Mouse (Mus musculus) splenic B cell, adult 2 months (primary cell): ENCODE data around the gene Ptpn12.

Experiments
- DNase-seq: peaks from one replicate; pipeline ENCODE4 v3.0.0-alpha.2; 2011; ENCODE audit warnings: low read depth, low spot score
- H3K27me3 ChIP-seq: 2 replicates; pipeline ENCODE4 v1.6.1; 2012; ENCODE audit warnings: mild to moderate bottlenecking, low read length, moderate library complexity, mixed read lengths; ENCODE audit not compliant: control insufficient read depth, poor library complexity, insufficient read depth, severe bottlenecking
- H3K36me3 ChIP-seq: 2 replicates; pipeline ENCODE4 v1.6.1; 2012; ENCODE audit warnings: mild to moderate bottlenecking, low read length, moderate library complexity, mixed read lengths; ENCODE audit not compliant: control insufficient read depth, poor library complexity, insufficient read depth, severe bottlenecking

Ptpn12 gene

GRCm38 (mm10) chr5:20986271-20986670 is 69.4 kb downstream of the Ptpn12 start:
- DNase-seq = no peak
- no peaks in the 10 kb centered on the region for H3K27me3 ChIP-seq
- H3K36me3 ChIP-seq = peaks cover 7% of the 10 kb centered on the region; the same call in 1 of the 2 replicates

DNA sequence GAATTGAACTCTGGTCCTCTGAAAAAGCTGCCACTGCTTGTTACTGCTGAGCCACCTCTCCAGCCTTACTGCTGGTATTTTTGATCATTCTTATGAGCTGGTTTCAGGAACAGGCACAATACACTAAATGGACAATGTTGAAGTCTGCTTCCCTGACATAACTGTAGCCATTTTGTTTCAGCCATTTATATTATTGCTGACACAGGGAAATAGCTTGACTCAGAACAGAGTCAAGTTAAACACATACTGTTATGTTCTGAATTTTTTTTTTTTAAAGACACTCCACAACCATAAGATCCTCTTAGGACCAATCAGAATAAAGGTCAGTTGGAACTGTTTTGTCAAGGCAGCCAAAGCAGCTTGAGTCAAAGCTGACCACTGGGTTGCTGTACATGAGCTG is 72.2 kb downstream of the Ptpn12 start:
- Histone ChIP-seq H3K27me3 (no peaks in the 10 kb centered on the region), H3K36me3 (0 out of 2 replicates have a peak, but pooled peaks cover 3% of the 10 kb centered on the region)
- no peak for DNase-seq

DNA sequence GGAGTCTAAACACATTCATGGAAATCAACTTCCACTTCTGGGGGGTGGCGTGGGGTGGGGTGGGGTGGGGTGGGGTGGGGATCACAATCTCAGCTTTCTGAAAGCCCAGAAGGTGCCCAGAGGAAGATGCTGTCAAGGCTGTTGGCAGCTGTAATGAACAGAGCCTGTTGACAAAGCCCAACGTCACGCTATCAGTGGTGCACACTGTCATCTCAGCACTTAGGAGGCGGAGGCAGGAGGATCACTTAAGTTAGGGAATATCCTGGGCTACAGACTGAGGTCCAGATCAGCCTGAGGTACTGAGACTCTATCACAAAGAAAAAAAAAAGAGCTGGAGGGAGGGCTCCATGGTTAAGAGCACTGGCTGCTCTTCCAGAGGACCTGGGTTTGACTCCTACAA is 81.0 kb downstream of the Ptpn12 start:
- Histone ChIP-seq H3K36me3 (no peaks in the 10 kb centered on the region), H3K27me3 (no peaks in the 10 kb centered on the region)
- DNase-seq = no peak

DNA sequence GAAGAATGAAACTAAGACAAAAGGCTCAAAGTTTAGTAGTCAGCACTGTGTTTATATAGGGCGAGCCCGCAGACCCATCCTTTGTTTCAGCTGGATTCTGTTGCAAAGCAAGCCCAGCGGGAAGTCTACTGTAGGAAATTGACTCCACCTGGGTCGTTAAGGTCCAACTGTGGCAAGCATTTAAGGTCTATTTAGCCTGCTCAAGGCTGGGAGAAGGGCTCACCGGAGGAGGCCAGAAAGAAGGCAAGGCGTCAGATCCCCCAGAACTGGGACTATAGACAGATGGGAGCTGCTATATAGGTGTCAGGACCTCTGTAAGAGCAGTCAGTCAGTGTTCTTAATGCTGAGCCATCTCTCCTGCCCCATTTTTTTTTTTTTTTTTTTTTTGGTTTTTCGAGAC is 81.7 kb downstream of the Ptpn12 start:
- Histone ChIP-seq H3K36me3 (no peaks in the 10 kb centered on the region), H3K27me3 (no peaks in the 10 kb centered on the region)
- no peak for DNase-seq

GRCm38 (mm10) chr5:20973069-20973468 is 82.6 kb downstream of the Ptpn12 start:
- no peaks in the 10 kb centered on the region for H3K27me3 ChIP-seq
- no peaks in the 10 kb centered on the region for H3K36me3 ChIP-seq
- DNase-seq = peak; percentile 44

DNA sequence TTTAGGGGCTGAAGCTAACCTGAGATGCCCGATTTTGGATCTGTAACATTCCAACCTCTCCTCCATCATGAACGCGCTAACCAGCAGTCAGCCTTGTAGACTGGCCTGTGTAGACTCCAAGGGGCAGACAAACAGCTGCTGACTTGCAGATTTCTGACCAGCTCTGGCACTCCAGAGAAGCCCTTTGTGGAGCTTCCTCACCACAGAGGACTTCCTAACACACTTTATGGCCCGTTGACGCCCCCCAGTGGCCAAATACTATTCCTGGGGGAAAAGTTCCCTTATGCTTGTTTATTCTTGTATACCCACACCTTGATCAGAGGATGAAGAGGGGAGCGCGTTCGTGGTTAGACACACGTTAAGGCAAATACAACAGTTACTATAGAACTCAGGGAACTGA is 86.7 kb downstream of the Ptpn12 start:
- peak; percentile 84 for DNase-seq
- no peaks in the 10 kb centered on the region for H3K27me3 ChIP-seq

DNA sequence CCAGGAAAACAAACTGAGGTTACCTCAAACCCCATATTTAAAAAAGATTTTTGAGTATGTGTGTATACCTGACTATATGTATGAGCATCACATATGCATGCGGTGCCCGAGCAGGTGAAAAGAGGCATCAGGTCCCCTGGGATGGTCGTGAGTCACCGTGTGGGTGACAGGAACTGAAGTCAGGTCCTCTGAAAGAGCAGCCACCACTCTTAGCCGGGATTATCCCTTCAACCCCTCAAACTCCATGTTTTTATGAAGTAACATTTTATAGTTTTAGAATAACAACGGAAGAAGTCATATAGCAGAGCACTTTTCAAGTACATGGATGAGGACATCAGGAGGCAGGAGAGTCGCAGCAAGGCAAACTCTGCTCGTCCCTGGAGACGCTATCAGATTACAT is 87.2 kb downstream of the Ptpn12 start:
- Histone ChIP-seq H3K36me3 (no peaks in the 10 kb centered on the region), H3K27me3 (no peaks in the 10 kb centered on the region)
- DNase-seq = peak; percentile 60

More for the DNA sequence above, 86.7 kb downstream of the Ptpn12 start:
- no peaks in the 10 kb centered on the region for H3K36me3 ChIP-seq

DNA sequence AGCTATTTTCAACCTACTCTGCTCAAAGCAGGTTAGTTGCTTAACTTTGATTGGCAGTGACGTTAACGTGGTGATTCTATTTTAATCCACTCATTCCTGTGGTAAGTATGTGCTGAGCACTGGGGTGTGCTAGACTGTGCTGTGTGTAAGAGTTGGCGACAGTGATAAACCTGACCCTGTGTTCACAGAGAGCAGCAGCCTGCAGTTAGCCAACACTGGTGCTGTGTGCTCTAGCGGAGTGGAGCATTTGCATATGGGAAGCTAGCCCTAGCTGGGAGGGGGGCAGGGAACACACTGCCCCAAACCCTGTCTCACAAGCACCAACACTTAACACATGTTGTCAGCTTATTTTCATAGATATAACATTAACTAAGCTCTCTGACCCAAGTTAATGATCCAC is 87.8 kb downstream of the Ptpn12 start:
- Histone ChIP-seq H3K27me3 (no peaks in the 10 kb centered on the region), H3K36me3 (no peaks in the 10 kb centered on the region)
- DNase-seq = peak; percentile 73

GRCm38 (mm10) chr5:20964446-20964845 is 91.3 kb downstream of the Ptpn12 start:
- Histone ChIP-seq H3K27me3 (no peaks in the 10 kb centered on the region), H3K36me3 (0 out of 2 replicates have a peak, but pooled peaks cover 3% of the 10 kb centered on the region)
- DNase-seq = no peak

DNA sequence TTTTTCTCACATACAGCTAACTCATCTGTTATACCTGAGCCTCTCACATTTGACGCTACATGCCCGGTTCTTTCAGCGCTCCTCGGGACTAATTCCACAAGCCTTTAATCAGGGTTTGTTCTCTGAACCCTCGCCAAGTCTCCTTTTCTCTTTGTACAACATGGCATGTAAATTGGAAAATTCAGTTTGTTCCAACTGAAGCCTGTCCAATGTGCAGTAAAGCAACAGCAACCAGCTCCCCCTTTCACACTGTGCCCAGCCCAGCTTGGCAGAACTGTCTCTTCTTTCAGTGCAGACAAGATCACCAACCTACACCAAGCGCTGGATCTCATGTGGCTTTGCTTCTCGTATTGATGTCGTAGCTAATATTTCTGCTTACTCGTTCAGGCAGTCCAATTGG is 92.4 kb downstream of the Ptpn12 start:
- 0 out of 2 replicates have a peak, but pooled peaks cover 3% of the 10 kb centered on the region for H3K36me3 ChIP-seq
- no peak for DNase-seq
- H3K27me3 ChIP-seq = no peaks in the 10 kb centered on the region

DNA sequence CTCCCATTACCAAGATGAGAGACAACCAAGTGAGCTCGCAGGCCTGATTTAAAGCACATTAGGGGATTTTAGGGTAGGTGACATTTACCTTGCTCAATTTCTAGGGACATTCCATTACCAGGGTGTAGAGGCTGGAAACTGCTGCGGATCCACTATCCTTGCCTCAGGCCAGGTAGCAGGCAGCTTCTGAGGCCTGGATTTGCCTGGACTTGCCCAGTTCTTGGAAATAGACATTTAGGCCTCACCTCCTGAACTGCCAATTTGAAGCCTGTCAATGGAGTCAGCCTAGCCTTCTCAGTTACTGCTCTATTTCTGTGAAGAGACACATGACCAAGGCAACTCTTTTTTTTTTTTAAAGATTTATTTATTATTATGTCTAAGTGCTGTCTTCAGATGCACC is 94.8 kb downstream of the Ptpn12 start:
- 0 out of 2 replicates have a peak, but pooled peaks cover 3% of the 10 kb centered on the region for H3K36me3 ChIP-seq
- H3K27me3 ChIP-seq = no peaks in the 10 kb centered on the region
- DNase-seq = no peak

DNA sequence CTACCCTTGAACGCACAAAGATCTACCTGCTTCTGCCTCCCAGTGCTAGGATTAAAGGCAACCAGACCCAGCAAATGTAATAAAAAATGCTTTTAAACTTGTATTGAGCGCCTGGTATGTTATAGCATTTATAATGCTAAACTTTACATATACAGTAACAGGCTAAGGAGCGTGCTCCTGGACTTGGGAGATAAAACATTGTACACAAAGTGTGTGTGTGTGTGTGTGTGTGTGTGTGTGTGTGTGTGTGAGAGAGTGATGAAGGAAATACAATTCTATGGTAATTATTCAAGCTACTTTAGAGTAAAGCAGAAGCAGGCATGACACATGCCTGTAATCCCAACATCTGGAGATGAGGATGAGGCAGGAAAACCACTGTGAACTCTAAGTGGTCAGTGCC is 99.4 kb downstream of the Ptpn12 start, which contains the start of gene Rsbn1l:
Gene Rsbn1l, minus strand, starts transcription at position 101 of the 400 bp plus-strand sequence.
- H3K36me3 ChIP-seq = 0 out of 2 replicates have a peak, but pooled peaks cover 3% of the 10 kb centered on the region
- H3K27me3 ChIP-seq = no peaks in the 10 kb centered on the region
- DNase-seq = no peak

DNA sequence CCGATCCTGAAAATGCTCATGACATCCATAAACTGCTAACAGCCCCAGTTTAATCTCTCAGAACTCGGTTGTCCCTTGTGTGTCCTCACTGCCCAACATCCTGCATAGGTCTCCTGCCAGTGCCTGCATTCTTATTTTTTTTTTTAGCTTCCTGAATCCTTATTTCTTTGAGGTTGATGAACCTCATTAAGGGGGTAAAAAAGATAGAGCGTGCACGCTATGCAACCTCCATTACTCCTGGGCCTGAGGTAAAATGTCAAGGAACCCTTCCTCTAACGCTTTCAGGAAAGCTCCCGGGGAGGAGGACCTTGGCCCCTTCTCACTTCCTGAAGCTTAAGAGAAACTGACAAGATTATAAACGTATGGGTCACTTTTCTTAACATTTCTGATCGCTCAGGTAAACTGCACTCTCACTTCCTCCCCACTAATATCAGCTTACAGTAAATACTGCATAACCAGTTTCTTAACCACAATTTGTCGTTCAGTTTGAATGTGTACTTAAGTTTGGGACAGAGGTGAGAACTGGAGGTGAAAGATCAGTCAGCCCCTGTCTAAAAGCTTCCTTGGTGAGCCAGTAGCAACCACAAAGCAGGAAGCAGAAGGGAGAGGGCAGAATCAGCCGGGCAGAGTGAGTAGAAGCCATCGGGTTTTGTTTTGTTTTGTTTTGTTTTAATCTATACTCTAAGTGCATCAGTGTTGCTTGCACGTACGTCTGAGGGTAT is 100.4 kb downstream of the Ptpn12 start:
- no peaks in the 10 kb centered on the region for H3K27me3 ChIP-seq
- H3K36me3 ChIP-seq = no peaks in the 10 kb centered on the region
- peak; percentile 70 for DNase-seq

DNA sequence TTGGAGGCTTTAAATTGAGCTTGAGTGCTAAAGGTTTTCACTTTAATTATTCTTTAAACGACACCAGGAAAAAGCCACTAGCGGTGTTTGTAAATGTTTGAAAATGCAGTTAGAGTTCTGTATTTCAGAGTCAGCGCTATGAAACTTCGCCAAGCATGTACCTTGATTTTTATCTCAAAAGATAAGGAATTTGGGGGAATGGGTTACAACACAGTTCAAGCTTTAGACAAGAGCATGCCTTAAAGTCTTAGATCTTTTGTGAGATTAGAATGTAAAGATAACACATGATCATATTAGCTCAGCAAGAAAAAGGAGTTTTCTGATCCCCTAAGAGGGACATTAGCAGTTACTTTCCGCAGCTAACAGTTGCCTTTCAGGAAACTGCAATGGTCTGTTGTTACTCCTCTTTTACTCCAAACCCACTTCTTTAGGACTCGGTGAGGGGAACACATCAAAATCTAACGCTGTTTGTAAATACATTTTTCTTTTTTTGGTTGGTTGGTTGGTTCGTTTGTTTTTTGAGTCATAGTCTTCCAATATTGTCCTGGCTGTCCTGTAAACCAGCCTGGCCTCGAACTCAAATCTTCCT is 103.3 kb downstream of the Ptpn12 start:
- no peak for DNase-seq
- Histone ChIP-seq H3K36me3 (no peaks in the 10 kb centered on the region), H3K27me3 (no peaks in the 10 kb centered on the region)

GRCm38 (mm10) chr5:20951666-20952281 is 103.9 kb downstream of the Ptpn12 start:
- H3K27me3 ChIP-seq = no peaks in the 10 kb centered on the region
- H3K36me3 ChIP-seq = no peaks in the 10 kb centered on the region
- DNase-seq = peak; percentile 96
